Mouse (Mus musculus) MEL (cell line): ENCODE data around the gene Sf3b6. TPM values are rescaled to one million over a fixed set of nuclear protein-coding genes. Genes with fewer than 3 reads are reported as not detected.

Experiments used
- DNase-seq: peaks from one replicate; pipeline ENCODE4 v3.0.0; 2011; ENCODE audit warnings: low read depth, low spot score
- H3K27ac ChIP-seq: 2 replicates; pipeline ENCODE4 v1.5.1; 2012; ENCODE audit warnings: low read depth, mild to moderate bottlenecking, control low read depth, low read length, moderate library complexity; ENCODE audit not compliant: control insufficient read depth
- H3K27me3 ChIP-seq, 2 experiments: fragments of 150-350 bp in 1 of 2; sonication (generic) in 1 of 2; 2 replicates each; pipeline ENCODE4 v1.6.1; 2012; ENCODE audit warnings: low read length in 2 of 2, mild to moderate bottlenecking in 2 of 2, improper control_type of control experiment in 1 of 2, moderate library complexity in 1 of 2; ENCODE audit not compliant: insufficient read depth in 2 of 2, control insufficient read depth in 1 of 2
- H3K36me3 ChIP-seq, 2 experiments: 2 replicates each; pipeline ENCODE4 v1.6.1; 2012 to 2014; ENCODE audit warnings: low read length in 2 of 2, improper control_type of control experiment in 1 of 2, inconsistent platforms in 1 of 2, mild to moderate bottlenecking in 1 of 2; ENCODE audit not compliant: insufficient read depth in 2 of 2, control insufficient read depth in 1 of 2
- H3K4me1 ChIP-seq, 2 experiments: fragments of 150-350 bp in 1 of 2; sonication (generic) in 1 of 2; 2 replicates each; pipeline ENCODE4 v1.6.1; 2012; ENCODE audit warnings: low read length in 2 of 2, improper control_type of control experiment in 1 of 2, mild to moderate bottlenecking in 1 of 2; ENCODE audit not compliant: insufficient read depth in 2 of 2, control insufficient read depth in 1 of 2
- H3K4me3 ChIP-seq, 2 experiments: fragments of 150-350 bp in 1 of 2; sonication (generic) in 1 of 2; 2 replicates each; pipeline ENCODE4 v1.5.1; 2012; ENCODE audit warnings: low read depth in 2 of 2, low read length in 2 of 2, mild to moderate bottlenecking in 2 of 2, moderate library complexity in 2 of 2, control low read depth in 1 of 2, improper control_type of control experiment in 1 of 2; ENCODE audit not compliant: control insufficient read depth in 1 of 2, insufficient read depth in 1 of 2
- H3K79me2 ChIP-seq: 2 replicates; pipeline ENCODE4 v1.6.1; 2012; ENCODE audit warnings: mild to moderate bottlenecking, low read length, moderate library complexity; ENCODE audit not compliant: control insufficient read depth, poor library complexity, insufficient read depth
- H3K9ac ChIP-seq: 2 replicates; pipeline ENCODE4 v1.6.1; 2012; ENCODE audit warnings: low read depth, mild to moderate bottlenecking, control low read depth, low read length, moderate library complexity; ENCODE audit not compliant: control insufficient read depth, poor library complexity, severe bottlenecking
- H3K9me3 ChIP-seq: fragments of 150-350 bp; sonication (generic); replicated peaks from 2 replicates; pipeline ENCODE4 v1.6.1; 2012; ENCODE audit warnings: mild to moderate bottlenecking, low read length, improper control_type of control experiment, moderate library complexity; ENCODE audit not compliant: insufficient read depth
- CHD1 ChIP-seq: IDR thresholded peaks from 2 replicates; pipeline ENCODE4 v1.6.1; 2012; ENCODE audit warnings: low read depth, mild to moderate bottlenecking, inconsistent platforms, low read length, improper control_type of control experiment
- E2F4 ChIP-seq: IDR thresholded peaks from 2 replicates; pipeline ENCODE4 v1.6.1; 2011; ENCODE audit warnings: low read depth, low read length, improper control_type of control experiment, borderline replicate concordance
- EP300 ChIP-seq, 2 experiments: IDR thresholded peaks; 2 replicates each; pipeline ENCODE4 v1.6.1; 2011; ENCODE audit warnings: improper control_type of control experiment in 2 of 2, low read length in 2 of 2, low read depth in 1 of 2, mild to moderate bottlenecking in 1 of 2
- GABPA ChIP-seq: IDR thresholded peaks from 2 replicates; pipeline ENCODE4 v1.6.1; 2012; ENCODE audit warnings: low read depth, mild to moderate bottlenecking, inconsistent platforms, low read length, improper control_type of control experiment, moderate library complexity
- GATA1 ChIP-seq: IDR thresholded peaks from 2 replicates; pipeline ENCODE4 v1.6.1; 2011; ENCODE audit warnings: low read depth, low read length, improper control_type of control experiment
- HCFC1 ChIP-seq: IDR thresholded peaks from 2 replicates; pipeline ENCODE4 v1.6.1; 2012; ENCODE audit warnings: low read depth, mild to moderate bottlenecking, inconsistent platforms, low read length, improper control_type of control experiment, moderate library complexity
- KAT2A ChIP-seq: conservative IDR thresholded peaks from 2 replicates; pipeline ENCODE4 v1.6.1; 2012; ENCODE audit warnings: low read depth, low read length, improper control_type of control experiment, inconsistent platforms
- MAX ChIP-seq: IDR thresholded peaks from 2 replicates; pipeline ENCODE4 v1.6.1; 2011; ENCODE audit warnings: low read length, improper control_type of control experiment
- MAZ ChIP-seq: IDR thresholded peaks from 2 replicates; pipeline ENCODE4 v1.6.1; 2012; ENCODE audit warnings: low read depth, mild to moderate bottlenecking, inconsistent platforms, low read length, improper control_type of control experiment
- MXI1 ChIP-seq: IDR thresholded peaks from 2 replicates; pipeline ENCODE4 v1.6.1; 2011; ENCODE audit warnings: mild to moderate bottlenecking, low read depth, low read length, improper control_type of control experiment
- MYB ChIP-seq: IDR thresholded peaks from 2 replicates; pipeline ENCODE4 v1.6.1; 2011; ENCODE audit warnings: mild to moderate bottlenecking, low read depth, low read length, improper control_type of control experiment
- MYC ChIP-seq: IDR thresholded peaks from 2 replicates; pipeline ENCODE4 v1.6.1; 2011; ENCODE audit warnings: low read depth, mild to moderate bottlenecking, low read length, improper control_type of control experiment, moderate library complexity
- NELFE ChIP-seq: IDR thresholded peaks from 2 replicates; pipeline ENCODE4 v1.6.1; 2011; ENCODE audit warnings: low read depth, low read length, improper control_type of control experiment
- NRF1 ChIP-seq: IDR thresholded peaks from 2 replicates; pipeline ENCODE4 v1.6.1; 2014; ENCODE audit warnings: low read depth, mild to moderate bottlenecking, inconsistent platforms, low read length, improper control_type of control experiment, moderate library complexity; ENCODE audit not compliant: poor library complexity, insufficient read depth, severe bottlenecking
- POLR2A ChIP-seq, 2 experiments: IDR thresholded peaks; 2 replicates each; pipeline ENCODE4 v1.6.1; 2011 to 2012; ENCODE audit warnings: low read length in 2 of 2, mild to moderate bottlenecking in 2 of 2, control low read depth in 1 of 2, improper control_type of control experiment in 1 of 2, low read depth in 1 of 2, moderate library complexity in 1 of 2; ENCODE audit not compliant: control insufficient read depth in 1 of 2, insufficient read depth in 1 of 2, poor library complexity in 1 of 2
- POLR2AphosphoS2 ChIP-seq: IDR thresholded peaks from 2 replicates; pipeline ENCODE4 v1.6.1; 2011; ENCODE audit warnings: low read length, improper control_type of control experiment
- POLR2AphosphoS5 ChIP-seq: IDR thresholded peaks from 2 replicates; pipeline ENCODE4 v1.6.1; 2012; ENCODE audit warnings: low read depth, borderline replicate concordance, mild to moderate bottlenecking, inconsistent platforms, low read length, moderate library complexity, mixed read lengths
- RAD21 ChIP-seq: IDR thresholded peaks from 2 replicates; pipeline ENCODE4 v1.6.1; 2011; ENCODE audit warnings: mild to moderate bottlenecking, low read depth, low read length, improper control_type of control experiment
- SMC3 ChIP-seq: IDR thresholded peaks from 2 replicates; pipeline ENCODE4 v1.6.1; 2011; ENCODE audit warnings: low read depth, low read length, improper control_type of control experiment
- TBP ChIP-seq: IDR thresholded peaks from 2 replicates; pipeline ENCODE4 v1.8.0; 2011; ENCODE audit warnings: low read depth, low read length, improper control_type of control experiment
- UBTF ChIP-seq: IDR thresholded peaks from 2 replicates; pipeline ENCODE4 v1.6.1; 2012; ENCODE audit warnings: low read depth, mild to moderate bottlenecking, inconsistent platforms, low read length, improper control_type of control experiment, moderate library complexity, borderline replicate concordance; ENCODE audit not compliant: insufficient read depth
- USF1 ChIP-seq: IDR thresholded peaks from 2 replicates; pipeline ENCODE4 v1.6.1; 2014; ENCODE audit warnings: low read depth, mild to moderate bottlenecking, inconsistent platforms, low read length, improper control_type of control experiment, moderate library complexity
- ZC3H11A ChIP-seq: IDR thresholded peaks from 2 replicates; pipeline ENCODE4 v1.6.1; 2012; ENCODE audit warnings: low read depth, mild to moderate bottlenecking, inconsistent platforms, low read length, improper control_type of control experiment
- ZKSCAN1 ChIP-seq: IDR thresholded peaks from 2 replicates; pipeline ENCODE4 v1.6.1; 2012; ENCODE audit warnings: low read depth, mild to moderate bottlenecking, inconsistent platforms, low read length, improper control_type of control experiment, moderate library complexity
- ZMIZ1 ChIP-seq: IDR thresholded peaks from 2 replicates; pipeline ENCODE4 v1.6.1; 2012; ENCODE audit warnings: low read depth, mild to moderate bottlenecking, inconsistent platforms, low read length, improper control_type of control experiment, moderate library complexity
- ZNF384 ChIP-seq: IDR thresholded peaks from 2 replicates; pipeline ENCODE4 v1.6.1; 2012; ENCODE audit warnings: low read depth, mild to moderate bottlenecking, inconsistent platforms, low read length, improper control_type of control experiment
- polyA plus RNA-seq, 2 experiments: library from polyadenylated mRNA; stranded (reverse) in 1 of 2; unstranded in 1 of 2; fragments of >175 nt in 1 of 2; fragments of >200 nt in 1 of 2; gene quantifications; 2 replicates each; pipeline versions ENCODE4 v1.2.1 to v1.2.4; 2012; ENCODE audit warnings: low replicate concordance in 2 of 2, low read depth in 1 of 2; ENCODE audit not compliant: insufficient read length in 2 of 2, insufficient read depth in 1 of 2, missing spikeins in 1 of 2
- total RNA-seq: library from RNA; depleted of rRNA; stranded (reverse); fragments of 300-350 nt; gene quantifications from 2 replicates; pipeline ENCODE4 v1.2.3, GENCODE M21; 2012

Sf3b6 gene
- total and polyA plus RNA-seq, 3 experiments, result 163 to 186 TPM; not detected in 1

- TF ChIP-seq TBP (peak; percentile 56; the same call in 1 of the 2 replicates), MAX (peak; percentile 53; the same call in 1 of the 2 replicates), NELFE (peak; percentile 73), MAZ (peak; percentile 38; the same call in 1 of the 2 replicates), RAD21 (no peak), E2F4 (no peak)
Measured at GRCm38 (mm10) chr12:4841392-4841887, 24.1 kb downstream of the Sf3b6 start, which contains the start of gene Fkbp1b (continued).

- no peaks in the 10 kb centered on the region for H3K9me3 ChIP-seq
- H3K9ac ChIP-seq, result peak overlapping the region; percentile 37
- no peak overlapping the region for H3K27ac ChIP-seq
- H3K79me2 ChIP-seq, result peaks cover 19% of the 10 kb centered on the region
- peaks cover 0 to 19% of the 10 kb centered on the region in 2 experiments; a peak in 2 of 4 replicates for H3K4me1 ChIP-seq
- no peaks in the 10 kb centered on the region for H3K27me3 ChIP-seq
- peak overlapping the region in 1 of 2 experiments; percentile 14; a peak in 2 of 4 replicates for H3K4me3 ChIP-seq
- peaks cover 0 to 11% of the 10 kb centered on the region in 2 experiments; a peak in 2 of 4 replicates for H3K36me3 ChIP-seq
- DNase-seq, result peak; percentile 39
- TF ChIP-seq POLR2AphosphoS5 (no peak), MYC (no peak)
Measured at GRCm38 (mm10) chr12:4842456-4842855, 25.1 kb downstream of the Sf3b6 start.

- no peaks in the 10 kb centered on the region for H3K9me3 ChIP-seq
- DNase-seq, result peak; percentile 96
- H3K79me2 ChIP-seq, result peaks cover 19% of the 10 kb centered on the region
- peaks cover 0 to 19% of the 10 kb centered on the region in 2 experiments; a peak in 2 of 4 replicates for H3K4me1 ChIP-seq
- peaks cover 0 to 11% of the 10 kb centered on the region in 2 experiments; a peak in 2 of 4 replicates for H3K36me3 ChIP-seq
- H3K4me3 ChIP-seq, result peak within 1 kb of the TSS; percentile 77 to 90
- H3K27ac ChIP-seq, result peak within 1 kb of the TSS; percentile 53
- H3K27me3 ChIP-seq, result no peaks in the 10 kb centered on the region
- peak within 1 kb of the TSS; percentile 67 for H3K9ac ChIP-seq
- TF ChIP-seq MAX, result peak; percentile 42; the same call in 1 of the 2 replicates
- TF ChIP-seq SMC3, result no peak; the same call in 1 of the 2 replicates
- TF ChIP-seq RAD21, result no peak
- no peak for TF ChIP-seq POLR2AphosphoS2
- no peak for TF ChIP-seq ZC3H11A
- TF ChIP-seq HCFC1, result peak; percentile 95
- no peak for TF ChIP-seq GATA1
- no peak for TF ChIP-seq GABPA
- TF ChIP-seq ZMIZ1, result peak; percentile 37; the same call in 1 of the 2 replicates
- TF ChIP-seq KAT2A, result peak; percentile 72; the same call in 1 of the 2 replicates
- TF ChIP-seq CHD1, result no peak
- TF ChIP-seq USF1, result peak; percentile 81
- TF ChIP-seq NRF1, result no peak
- TF ChIP-seq MXI1, result no peak; the same call in 1 of the 2 replicates
- TF ChIP-seq NELFE, result peak; percentile 69
- no peak for TF ChIP-seq UBTF
- TF ChIP-seq POLR2A (IDR thresholded peaks at IDR 0.05; ENCODE audit: control insufficient read depth in 1 of 2, insufficient read depth in 1 of 2, low read depth in 1 of 2, low read length in 2 of 2, poor library complexity in 1 of 2), result peak; percentile 43 to 74; a peak in 2 of 4 replicates
- no peak for TF ChIP-seq MAZ
- TF ChIP-seq ZNF384, result no peak
- no peak for TF ChIP-seq ZKSCAN1
- TF ChIP-seq E2F4, result peak; percentile 91; the same call in 1 of the 2 replicates
- no peak for TF ChIP-seq MYB
- TF ChIP-seq EP300 (IDR thresholded peaks at IDR 0.05; ENCODE audit: low read depth in 1 of 2, low read length in 2 of 2), result no peak
Measured at GRCm38 (mm10) chr12:4842890-4843597, 25.7 kb downstream of the Sf3b6 start, which contains the start of gene Wdcp. Gene Wdcp (plus strand): TSS chr12:4843303.
